Mouse (Mus musculus) neutrophil, adult 5-6 weeks (primary cell): ENCODE results near the gene Shc2. TPM values are rescaled to one million over a fixed set of nuclear protein-coding genes. Genes with fewer than 3 reads are reported as not detected.

Experiments used
- ATAC-seq: fragments of 151-379, 151-347 bp; 2 replicates; pipeline ENCODE4 v1.8.0; 2017; ENCODE audit warnings: mild to moderate bottlenecking, moderate TSS enrichment; ENCODE audit not compliant: insufficient number of reproducible peaks, poor library complexity, low FRiP score, severe bottlenecking; ENCODE audit errors: extremely low read depth
- total RNA-seq: library from RNA; stranded (forward); fragments of 200-1000 nt; gene quantifications from 2 replicates; pipeline ENCODE4 v1.2.3, GENCODE M21; 2017

The Shc2 gene
- total RNA-seq, 1 experiment from 2014 or later, result not detected

DNA sequence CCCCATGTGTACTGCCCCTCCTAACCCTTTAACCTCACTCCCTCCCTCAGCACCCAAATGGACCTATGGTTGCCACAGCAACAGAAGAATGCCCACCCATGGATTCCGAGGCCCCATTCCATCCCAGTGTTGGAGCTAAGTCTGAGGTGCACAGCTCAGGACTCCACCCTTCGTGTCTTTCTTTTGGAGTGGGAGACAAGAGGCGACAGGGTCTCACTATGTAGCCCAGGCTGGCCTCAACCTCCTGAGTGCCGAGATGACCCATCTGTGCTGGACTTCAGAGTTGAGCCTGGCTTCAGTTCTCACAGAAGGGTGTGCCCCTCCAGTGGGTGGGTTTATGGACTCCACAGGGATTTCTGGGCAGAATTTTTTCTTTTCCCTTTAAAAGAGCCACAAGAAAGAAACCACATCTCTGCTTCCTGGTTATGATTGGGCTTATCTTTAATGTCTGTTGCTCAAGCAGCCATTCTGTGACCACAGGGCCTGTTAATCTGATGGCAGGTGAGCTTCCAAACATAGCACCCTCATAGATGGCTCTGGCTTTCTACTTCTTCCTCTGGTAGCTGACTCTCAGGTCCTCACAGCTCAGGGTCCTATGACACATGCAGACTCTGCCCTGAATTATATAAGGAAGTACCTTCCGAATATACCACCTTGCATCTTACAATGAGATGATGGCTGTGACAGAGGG is 50.5 kb downstream of the Shc2 start, which contains the start of gene Theg:
Gene Theg, minus strand, starts transcription at position 271 of the 691 bp plus-strand sequence.
- no peak for ATAC-seq

DNA sequence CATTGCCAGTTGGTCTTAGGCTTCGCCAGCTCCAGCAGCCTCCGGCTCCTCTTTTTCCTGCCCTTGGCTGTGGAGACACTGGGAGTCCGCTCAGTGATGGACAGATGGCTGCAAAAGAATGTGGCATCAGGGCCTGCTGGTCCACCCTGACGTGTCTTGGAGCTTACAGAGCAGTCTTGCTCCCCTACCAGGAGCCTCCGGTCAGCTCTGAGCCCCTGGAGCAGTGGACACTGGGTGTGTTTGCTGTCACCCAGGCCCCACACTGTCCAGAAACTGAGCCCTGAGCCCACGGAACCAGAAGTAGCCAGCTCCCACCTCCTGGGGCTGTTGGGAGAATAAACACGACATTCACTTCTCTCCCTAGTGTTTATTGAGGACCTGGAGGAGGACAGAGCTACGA is 51.5 kb downstream of the Shc2 start:
- no peak for ATAC-seq

DNA sequence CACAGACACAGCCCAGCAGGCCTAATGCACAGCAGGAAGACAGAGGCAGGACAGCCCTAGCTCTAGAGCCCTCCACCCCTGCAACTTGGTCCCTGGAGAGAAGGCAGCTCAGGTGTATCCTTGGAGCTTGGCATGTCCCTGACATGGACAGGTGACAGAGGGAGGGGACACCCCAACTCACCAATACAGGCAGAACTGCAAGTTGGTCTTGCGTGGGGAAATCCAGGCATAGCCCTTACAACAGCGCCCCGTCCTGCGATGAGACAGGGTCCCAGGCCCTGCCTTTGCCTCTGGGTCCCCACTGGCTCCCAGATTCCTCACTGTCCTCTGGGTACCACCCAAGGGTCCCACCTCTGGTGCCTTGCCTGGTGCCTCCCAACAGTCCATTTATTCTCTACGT is 52.0 kb downstream of the Shc2 start:
- no peak for ATAC-seq

DNA sequence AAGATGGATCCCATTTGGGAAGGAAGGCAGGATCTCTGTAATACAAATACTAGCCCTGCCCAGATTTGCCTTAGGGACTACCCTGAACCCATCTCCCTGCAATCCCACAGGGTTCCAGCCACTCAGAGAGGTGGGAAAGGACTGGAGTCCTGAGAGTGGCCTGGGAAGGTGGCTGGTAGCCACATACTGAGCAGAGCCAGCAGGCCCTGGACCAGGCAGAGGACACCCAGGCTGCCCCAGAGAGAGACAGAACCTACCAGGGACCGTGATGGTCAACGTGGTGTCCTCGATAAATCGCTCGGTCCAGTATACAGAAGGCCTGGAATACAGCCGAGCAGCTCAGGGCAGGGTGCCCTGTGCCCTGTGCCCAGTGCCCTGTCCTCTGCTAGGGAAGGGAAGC is 52.6 kb downstream of the Shc2 start:
- ATAC-seq, result no peak

DNA sequence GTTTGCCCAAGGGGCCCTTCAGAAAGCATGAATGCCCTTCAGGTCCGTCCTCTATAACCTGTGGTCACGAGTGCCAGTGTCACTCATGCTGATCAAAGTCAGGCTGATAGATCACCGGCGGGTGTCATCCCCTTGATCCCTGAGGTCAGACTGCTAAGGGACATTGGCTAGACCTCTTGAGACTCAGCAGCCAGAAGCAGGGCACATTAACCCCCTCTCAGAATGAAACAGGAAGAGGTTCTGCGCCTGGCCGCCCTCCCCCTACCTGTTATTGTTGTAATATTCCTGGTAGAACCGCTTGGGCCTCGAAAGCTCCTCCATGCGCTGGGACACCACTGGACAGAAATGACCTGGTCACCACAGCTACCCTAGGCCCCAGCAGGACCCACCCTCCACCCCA is 53.3 kb downstream of the Shc2 start:
- ATAC-seq, result peak; percentile 33; the same call in 1 of the 2 replicates

DNA sequence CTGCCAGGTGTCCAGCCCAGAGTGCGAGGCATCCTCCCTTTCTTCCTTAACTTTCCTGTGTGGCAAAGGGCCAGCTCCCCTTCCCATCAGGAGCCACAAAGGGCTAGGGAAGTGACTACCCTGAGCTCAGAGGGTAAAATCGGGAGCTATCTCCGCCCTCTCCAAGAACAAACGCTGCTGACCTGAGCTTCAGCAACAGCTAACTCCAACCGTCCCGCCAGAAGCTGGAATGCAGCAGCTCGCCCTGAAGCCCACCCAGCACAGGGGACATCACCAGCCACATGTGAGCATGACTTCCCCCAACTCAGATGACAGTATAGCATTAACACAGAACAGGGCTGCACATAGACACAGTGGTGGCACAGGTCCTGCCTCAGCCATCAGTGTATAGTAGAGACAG is 53.7 kb downstream of the Shc2 start:
- no peak for ATAC-seq

DNA sequence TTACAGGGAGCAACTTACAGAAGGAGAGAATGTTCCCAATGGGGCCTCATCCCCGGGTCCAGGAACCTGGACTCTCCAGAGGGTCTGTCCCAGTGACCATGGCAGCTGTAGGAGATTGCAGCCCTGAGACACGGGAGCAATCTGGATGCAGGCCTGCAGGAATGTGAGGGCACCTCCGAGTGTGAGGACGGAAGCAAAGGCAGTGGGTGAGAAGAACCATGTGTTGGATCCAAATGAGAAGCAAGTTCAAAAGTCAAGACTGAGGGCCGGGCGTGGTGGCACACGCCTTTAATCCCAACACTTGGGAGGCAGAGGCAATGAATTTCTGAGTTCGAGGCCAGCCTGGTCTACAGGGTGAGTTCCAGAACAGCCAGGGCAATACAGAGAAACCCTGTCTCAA is 56.2 kb downstream of the Shc2 start:
- no peak for ATAC-seq

DNA sequence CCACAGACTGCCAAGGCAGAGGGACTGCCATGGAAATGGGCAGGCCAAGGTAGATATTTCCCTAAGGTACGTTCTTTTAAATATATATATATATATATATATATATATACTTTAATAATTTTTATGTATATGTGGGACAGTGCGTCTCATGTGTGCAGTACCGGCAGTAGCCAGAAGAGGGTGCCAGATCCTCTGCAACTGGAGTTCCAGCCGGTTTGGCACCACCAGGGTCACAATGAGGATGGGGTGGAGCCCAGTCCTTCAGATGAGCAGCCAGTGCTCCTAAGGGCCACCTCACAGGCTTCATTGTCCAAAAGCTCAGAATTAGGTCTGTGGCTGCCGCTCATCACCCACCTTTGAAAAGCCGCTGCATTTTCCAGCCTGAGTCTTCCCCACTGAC is 56.9 kb downstream of the Shc2 start:
- no peak for ATAC-seq

DNA sequence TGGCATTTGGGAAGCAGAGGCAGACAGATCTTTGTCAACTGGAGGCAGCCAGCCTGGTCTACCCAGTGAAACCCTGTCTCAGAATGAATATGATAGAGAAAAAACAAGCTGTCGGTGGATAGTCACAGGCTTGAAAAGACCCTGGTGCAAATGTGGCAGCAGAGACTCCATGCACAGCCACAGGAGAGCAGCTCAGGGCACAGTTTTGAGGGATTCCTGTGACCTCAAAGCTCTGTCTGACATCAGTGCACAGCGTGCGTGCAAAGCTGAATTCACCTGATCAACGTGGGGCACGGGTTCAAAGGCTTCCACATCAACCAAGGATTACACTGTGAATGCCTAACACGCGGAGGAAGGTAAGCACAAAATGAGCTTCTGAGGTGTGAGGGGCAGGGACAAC is 57.4 kb downstream of the Shc2 start:
- no peak for ATAC-seq

DNA sequence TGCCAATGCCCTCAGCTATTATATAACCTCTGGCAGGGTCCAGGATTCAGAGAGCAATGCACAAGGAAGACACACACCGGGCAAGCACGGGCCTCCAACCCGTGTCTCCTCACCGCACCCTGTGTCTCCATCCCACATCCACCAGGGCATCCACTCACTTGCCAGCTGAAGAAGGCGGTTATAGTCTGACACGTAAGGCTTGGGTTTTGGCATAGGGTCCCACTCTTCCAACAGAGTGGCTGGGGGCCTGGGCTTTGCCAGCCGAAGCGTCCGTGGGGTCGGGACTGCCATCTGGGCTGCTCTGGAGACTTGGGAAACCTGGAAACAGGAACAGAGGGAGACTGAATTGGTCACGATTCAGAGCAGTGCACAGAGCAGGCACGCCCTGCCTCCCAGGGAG is 57.9 kb downstream of the Shc2 start:
- ATAC-seq, result no peak

DNA sequence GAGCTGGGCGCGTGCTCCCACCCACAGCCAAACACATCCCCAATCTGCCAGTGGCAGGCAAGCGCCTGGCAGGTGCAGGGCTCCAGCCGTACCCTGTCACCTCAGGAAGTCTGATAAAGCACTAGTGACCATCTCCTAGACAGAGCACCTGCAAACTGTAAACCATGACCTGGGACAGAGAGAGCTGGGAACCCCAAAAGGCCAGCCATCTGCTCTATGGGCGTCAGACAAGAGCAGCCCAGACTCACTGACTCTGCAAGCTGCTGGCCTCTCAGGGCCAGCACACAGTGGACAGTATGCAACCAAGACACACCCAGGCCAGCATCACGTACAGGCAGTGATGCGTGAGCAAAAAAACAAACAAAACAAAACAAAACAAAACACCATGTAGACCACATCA is 58.8 kb downstream of the Shc2 start:
- ATAC-seq, result no peak

DNA sequence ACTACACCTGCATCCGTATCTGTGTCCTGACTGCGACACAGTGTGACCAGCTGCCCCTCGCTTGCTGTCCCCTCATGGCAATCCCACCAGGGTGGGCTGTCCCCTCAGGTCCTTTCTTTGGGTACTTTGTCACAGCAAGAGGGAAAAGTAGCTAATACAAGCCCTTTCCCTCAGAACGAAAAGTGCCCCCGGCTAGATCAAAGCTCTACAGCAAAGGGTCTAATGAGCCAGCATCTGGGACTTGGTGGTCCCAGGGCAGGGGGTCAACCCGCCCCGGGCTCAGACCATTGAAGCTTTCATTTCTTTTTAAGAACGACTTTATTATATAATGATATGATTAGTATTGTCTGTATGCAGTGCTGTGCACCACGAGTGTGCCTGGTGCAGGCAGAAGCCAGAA is 59.4 kb downstream of the Shc2 start:
- no peak for ATAC-seq

DNA sequence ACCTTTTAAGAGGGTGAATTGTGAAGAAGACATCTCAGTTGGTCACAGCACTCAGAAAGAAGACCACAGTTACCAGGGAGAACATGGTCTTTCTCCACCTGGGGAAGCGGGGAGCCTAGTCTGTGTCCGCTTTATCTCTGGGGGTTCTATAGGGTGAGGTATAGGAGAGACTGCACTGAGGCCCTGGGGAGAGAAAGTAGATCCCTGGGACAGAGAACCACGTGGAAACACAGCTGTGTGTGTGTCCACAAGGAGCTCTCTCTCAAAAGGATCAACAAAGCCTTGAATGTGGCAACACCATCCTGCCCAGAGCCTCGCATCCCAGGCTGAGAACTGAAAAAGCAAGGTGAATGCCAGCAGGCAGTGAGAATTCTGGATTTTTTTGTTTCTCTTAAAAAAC is 60.3 kb downstream of the Shc2 start:
- no peak for ATAC-seq

DNA sequence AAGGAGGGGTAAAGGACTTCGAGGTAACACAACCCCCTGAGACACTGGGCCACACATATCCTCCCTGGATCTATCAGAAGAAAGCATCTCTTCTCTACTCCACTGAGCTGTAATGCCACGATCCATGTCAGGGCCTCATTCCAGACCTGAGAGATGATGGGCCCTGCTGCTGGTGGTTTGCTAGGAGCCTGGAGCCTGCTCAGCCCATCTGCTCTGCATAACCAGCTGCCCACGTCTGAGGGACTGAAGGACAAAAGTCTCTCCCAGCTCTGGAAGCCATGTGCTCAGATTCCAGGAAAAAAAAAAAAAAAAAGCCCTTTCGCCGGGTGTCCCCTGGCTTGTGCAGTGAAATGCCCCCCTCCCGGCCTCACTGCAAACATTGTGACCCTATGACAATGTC is 62.0 kb downstream of the Shc2 start:
- no peak for ATAC-seq

DNA sequence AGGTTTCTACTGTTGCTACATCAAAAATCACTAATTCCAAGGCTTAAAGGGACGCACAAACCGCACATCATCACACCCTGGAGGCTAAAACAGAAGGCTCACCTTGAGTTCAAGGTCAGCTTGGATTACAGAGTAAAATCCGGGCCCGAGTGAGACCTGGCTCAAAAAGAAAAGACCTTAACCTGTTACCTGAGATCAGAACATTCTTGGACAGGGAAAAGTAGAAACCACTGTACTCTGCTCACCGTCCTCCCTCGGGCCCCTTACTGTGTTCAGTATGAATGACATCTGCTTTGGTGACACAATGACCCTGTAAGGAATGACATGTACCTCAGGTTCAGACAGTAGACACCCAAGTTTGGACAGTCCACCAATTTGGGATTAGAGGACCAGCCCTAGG is 62.9 kb downstream of the Shc2 start:
- ATAC-seq, result no peak

DNA sequence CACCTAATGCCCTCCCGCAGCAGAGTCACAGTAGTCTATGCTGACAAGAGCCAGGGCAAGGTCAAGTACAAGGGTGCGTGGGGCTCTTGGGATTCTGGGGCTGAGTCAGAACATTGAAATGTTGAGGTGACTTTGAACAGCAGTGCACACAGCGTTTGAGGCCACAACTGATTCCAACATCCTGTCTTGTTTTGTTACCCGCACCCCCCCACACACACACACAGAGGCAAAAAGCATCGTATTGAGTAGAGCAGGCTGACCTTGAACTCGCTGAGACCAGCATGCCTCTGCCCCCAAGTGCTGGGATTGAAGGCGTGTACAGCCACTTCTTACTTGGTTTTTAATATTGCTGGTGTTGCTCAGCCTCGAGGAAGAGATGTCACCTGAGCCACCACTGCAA is 63.4 kb downstream of the Shc2 start:
- no peak for ATAC-seq

DNA sequence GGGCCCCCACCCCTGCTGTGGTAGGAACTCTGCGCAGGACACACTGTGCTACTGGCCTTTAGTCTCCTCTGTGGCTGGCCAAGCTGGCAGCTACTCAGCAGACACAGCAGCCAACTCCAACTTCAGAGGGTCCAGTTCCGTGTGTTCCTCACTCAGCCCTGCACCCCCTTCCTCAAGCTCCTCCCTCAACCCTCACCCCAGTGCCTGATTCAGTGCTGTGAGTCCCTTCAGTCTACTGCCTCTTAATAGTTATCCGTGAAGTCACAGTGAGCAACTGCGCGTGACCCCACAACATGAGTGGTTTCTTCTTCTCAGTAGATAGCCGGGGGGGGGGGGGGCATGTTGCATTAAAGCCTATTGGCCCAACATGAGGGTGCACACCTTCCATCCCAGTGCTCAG is 64.1 kb downstream of the Shc2 start:
- ATAC-seq, result no peak

DNA sequence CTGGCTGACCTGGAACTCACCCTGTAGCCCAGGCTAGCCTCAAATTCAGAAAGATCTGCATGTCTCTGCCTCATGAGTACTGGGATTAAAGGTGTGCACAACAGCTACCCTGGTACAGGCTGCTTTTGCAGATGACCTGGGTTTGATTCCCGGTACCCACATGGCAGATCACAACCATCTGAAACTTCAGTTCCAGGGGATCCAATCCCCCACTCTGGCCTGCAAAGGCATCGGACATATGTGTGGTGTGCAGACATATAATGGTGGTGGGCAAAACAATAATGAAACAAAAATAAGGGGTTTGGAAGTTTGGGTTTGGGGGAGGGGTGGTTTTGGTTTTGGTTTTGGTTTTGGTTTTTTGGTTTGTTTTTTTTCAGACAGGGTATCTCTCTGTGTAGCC is 66.4 kb downstream of the Shc2 start:
- ATAC-seq, result no peak

DNA sequence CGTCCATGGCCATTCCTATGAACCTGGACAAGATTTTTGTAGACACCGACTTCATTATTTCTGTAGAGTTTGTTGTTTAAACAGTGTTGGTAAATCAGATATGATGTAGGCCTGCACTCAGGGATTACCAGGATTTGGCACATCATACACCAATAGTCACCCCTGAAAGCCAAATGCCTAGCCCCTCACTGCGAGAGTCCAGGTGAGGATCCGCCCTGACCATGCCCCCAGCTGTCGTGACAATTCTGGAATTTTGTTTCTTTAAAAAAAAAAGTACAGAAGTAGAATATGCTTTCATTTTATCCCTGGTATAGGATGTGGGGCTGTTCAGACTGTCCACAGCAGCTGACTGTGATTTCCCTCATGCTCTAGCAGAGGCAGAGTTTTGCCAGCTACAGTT is 67.8 kb downstream of the Shc2 start:
- no peak for ATAC-seq
